ENCODE assay signal across 8 mouse cellular contexts in the genomic region with DNA sequence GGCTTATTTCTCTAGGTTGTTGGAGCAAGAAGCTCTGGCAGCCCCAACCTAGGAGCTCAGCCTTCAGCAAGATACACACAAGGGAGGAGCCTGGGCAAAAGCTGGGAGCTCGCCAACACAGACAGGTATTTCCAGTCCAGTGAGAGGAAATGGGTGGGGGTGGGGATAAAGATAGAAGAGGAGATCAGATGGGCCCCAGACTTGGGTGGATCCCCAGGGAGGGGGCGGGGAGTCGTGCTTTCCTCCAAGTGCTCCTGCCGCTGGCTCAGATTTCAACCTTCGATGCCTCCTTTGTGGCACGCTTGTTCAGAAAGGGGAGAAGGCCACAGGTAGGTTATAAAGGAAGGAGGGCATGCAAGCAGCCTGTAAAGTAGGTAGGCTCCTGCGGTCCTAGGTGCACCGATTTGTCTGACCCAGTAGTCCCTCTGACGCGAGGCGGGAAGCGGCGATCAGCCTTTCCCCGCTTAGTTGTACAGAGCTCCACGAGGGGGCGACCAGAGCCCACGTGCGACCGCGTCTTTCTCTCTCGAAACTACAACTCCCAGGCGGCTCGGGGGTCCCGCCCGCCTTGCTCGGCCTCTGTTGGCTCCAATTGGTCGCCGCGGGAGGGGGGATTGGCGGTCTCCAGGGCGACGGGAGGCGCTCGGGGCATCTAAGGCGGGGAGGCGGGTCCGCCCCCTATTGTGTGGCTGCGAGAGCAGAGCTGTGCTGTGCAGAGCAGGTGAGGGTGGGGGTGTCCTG. TPM values are rescaled to one million over a fixed set of nuclear protein-coding genes. Genes with fewer than 3 reads are reported as not detected.
DNase-seq lines count a peak whose midpoint lies in the region; ATAC-seq lines count a peak whose summit lies in the region.

A gene (plus strand): TSS at position 249 of the 741 bp plus-strand sequence.

- under 1% methylated on average over 38 of the region's 38 CpGs for WGBS in embryonic facial prominence, embryonic 10.5 days
- WGBS in midbrain, embryonic 11.5 days = under 1% methylated on average over 38 of the region's 38 CpGs

- no peaks in the 10 kb centered on the region for H3K9me3 ChIP-seq in embryonic facial prominence, embryonic 10.5 days
- no peaks in the 10 kb centered on the region for H3K9me3 ChIP-seq in midbrain, embryonic 11.5 days (ENCODE audit: control insufficient read depth, low read length)

- peaks cover 12% of the 10 kb centered on the region for H3K27me3 ChIP-seq in embryonic facial prominence, embryonic 10.5 days (replicated peaks; ENCODE audit: low read depth, poor library complexity, severe bottlenecking)
- H3K27me3 ChIP-seq in midbrain, embryonic 11.5 days (ENCODE audit: control insufficient read depth, insufficient read depth, low read length) = no peaks in the 10 kb centered on the region

- peak within 1 kb of the TSS; percentile 71 for H3K4me3 ChIP-seq in embryonic facial prominence, embryonic 10.5 days
- peak within 1 kb of the TSS; percentile 74 for H3K4me3 ChIP-seq in midbrain, embryonic 11.5 days (ENCODE audit: low read depth, low read length)

- peaks cover 26% of the 10 kb centered on the region for H3K36me3 ChIP-seq in embryonic facial prominence, embryonic 10.5 days (replicated peaks)
- H3K36me3 ChIP-seq in midbrain, embryonic 11.5 days (ENCODE audit: control insufficient read depth, insufficient read depth, low read length) = peaks cover 5% of the 10 kb centered on the region; the same call in 1 of the 2 replicates

- peak within 1 kb of the TSS; percentile 91 for H3K27ac ChIP-seq in embryonic facial prominence, embryonic 10.5 days (replicated peaks)
- H3K27ac ChIP-seq in midbrain, embryonic 11.5 days (ENCODE audit: low read depth, low read length) = peak within 1 kb of the TSS; percentile 48; the same call in 1 of the 2 replicates

- peaks cover 54% of the 10 kb centered on the region for H3K4me1 ChIP-seq in embryonic facial prominence, embryonic 10.5 days
- peaks cover 41% of the 10 kb centered on the region for H3K4me1 ChIP-seq in midbrain, embryonic 11.5 days (ENCODE audit: control insufficient read depth, insufficient read depth, low read length)

- peak; percentile 74 for DNase-seq in adrenal gland, adult 8-10 months
- peak; percentile 98 for DNase-seq in embryonic facial prominence, embryonic 10.5 days (ENCODE audit: low spot score)
- peak; percentile 99 for DNase-seq in heart, adult 11 months
- DNase-seq in kidney, adult 11 months = peak; percentile 89
- DNase-seq in left cerebral cortex, postnatal 4 days = peak; percentile 97
- DNase-seq in midbrain, embryonic 11.5 days (ENCODE audit: low spot score, missing footprints) = peak; percentile 98
- peak; percentile 48 for DNase-seq in skeletal muscle tissue, adult 2 months (ENCODE audit: low read depth, low spot score)

- peak within 1 kb of the TSS; percentile 83 for H3K9ac ChIP-seq in midbrain, embryonic 11.5 days (ENCODE audit: low read length)

- intact Hi-C loops in left cerebral cortex, postnatal 4 days (cut with DNase I) = loop anchor here (10.0 kb wide), 1 partner anchor 913 kb away; no protein-coding TSS in a partner anchor

- ATAC-seq in midbrain, embryonic 11.5 days (ENCODE audit: low FRiP score) = peak; percentile 92
- no peak for ATAC-seq in erythroid progenitor cell, adult 5-6 weeks (replicated peaks; ENCODE audit: low FRiP score, poor library complexity, severe bottlenecking)

- peak within 1 kb of the TSS; percentile 81 for H3K4me2 ChIP-seq in midbrain, embryonic 11.5 days

RNA-seq across cellular contexts. Expression of the gene that starts here (rescaled TPM):
- total RNA-seq in adrenal gland, adult 8-10 months (2022) = 1 to 10 TPM; 1.5 to 6.6 (median 3.6) TPM
- 92.8 and 95.9 TPM in 2 replicates for polyA plus RNA-seq in embryonic facial prominence, embryonic 10.5 days (2016; fragmentation: Nextera tagmentation; extraction: Ambion mirVana)
- total RNA-seq in left cerebral cortex, postnatal 4 days (2021) = 10 to 100 TPM; 57.2 to 67.9 TPM
- 48.8 and 49.7 TPM in 2 replicates for polyA plus RNA-seq in midbrain, embryonic 11.5 days (2014; fragmentation: Nextera tagmentation; extraction: Ambion mirVana)
- total RNA-seq in erythroid progenitor cell, adult 5-6 weeks (2015; ENCODE audit: low replicate concordance) = not detected in 2 replicates
- 2.4 TPM in 1 of 2 replicates, not detected in the other for total RNA-seq in erythroid progenitor cell, adult 5-6 weeks (2017; ENCODE audit: low replicate concordance)

Comparison
In these comparisons a context has a peak if more than half of its experiments do, and no peak if none do; other contexts are left out.
1. RNA of the gene that starts here (total RNA-seq): 57.2 to 67.9 TPM in left cerebral cortex, postnatal 4 days; 1.5 to 6.6 TPM in adrenal gland, adult 8-10 months and 2.4 TPM in erythroid progenitor cell, adult 5-6 weeks; every median in the first group is over 4 times any median in the second.
2. DNase-seq: peak in every context shown above with its lines; median percentile 99 in heart, adult 11 months; 98 in embryonic facial prominence, embryonic 10.5 days; 98 in midbrain, embryonic 11.5 days; 97 in left cerebral cortex, postnatal 4 days; 89 in kidney, adult 11 months; 74 in adrenal gland, adult 8-10 months; 48 in skeletal muscle tissue, adult 2 months.